Mouse (Mus musculus) CD4-positive, CD25-positive, alpha-beta regulatory T cell, adult 2 months (primary cell): ENCODE measurements around the gene Gm6592.
"Not testable (repeated sequence)": the region's sequence is repeated elsewhere in the genome, so short reads cannot be mapped to it uniquely, and the experiment has no call there.

ENCODE experiments used
- DNase-seq: peaks from one replicate; pipeline ENCODE4 v3.0.0-alpha.2; 2012; ENCODE audit warnings: low read depth, low spot score

Gm6592 gene

GRCm38 (mm10) chrX:8843694-8844093, at the start of gene Gm6592:
Gm6592 (plus strand) TSS chrX:8843994.
- DNase-seq: no peak

- DNase-seq: not testable (repeated sequence)
Measured at GRCm38 (mm10) chrX:8803391-8803790, 40.4 kb upstream of the Gm6592 start, which contains the start of gene Ssxb5. Ssxb5 (plus strand) TSS chrX:8803691.

- peak; percentile 22 for DNase-seq
Measured at GRCm38 (mm10) chrX:8832043-8832442, 11.8 kb upstream of the Gm6592 start.

- no peak for DNase-seq
Measured at GRCm38 (mm10) chrX:8852486-8852885, 8.7 kb downstream of the Gm6592 start.

- DNase-seq: peak; percentile 70
Measured at GRCm38 (mm10) chrX:8864331-8864730, 20.5 kb downstream of the Gm6592 start.

GRCm38 (mm10) chrX:8873953-8874352, 30.2 kb downstream of the Gm6592 start, which contains the start of gene Gm5751:
Gm5751 (plus strand) TSS chrX:8874253.
- not testable (repeated sequence) for DNase-seq

- DNase-seq: no peak
Measured at GRCm38 (mm10) chrX:8884336-8884735, 40.5 kb downstream of the Gm6592 start.

GRCm38 (mm10) chrX:8891975-8892342, 48.2 kb downstream of the Gm6592 start:
- DNase-seq: no peak

GRCm38 (mm10) chrX:8892343-8893155, 48.8 kb downstream of the Gm6592 start, which contains the start of gene B630019K06Rik:
B630019K06Rik (plus strand) TSS chrX:8892382.
- peak; percentile 73 for DNase-seq

GRCm38 (mm10) chrX:8893182-8893651, 49.4 kb downstream of the Gm6592 start:
- no peak for DNase-seq
